Mouse (Mus musculus) megakaryocyte, adult 5-6 weeks (primary cell): ENCODE results near the gene Slc4a8. TPM values are rescaled to one million over a fixed set of nuclear protein-coding genes. Genes with fewer than 3 reads are reported as not detected.

Experiments
- ATAC-seq: 2 replicates; pipeline ENCODE4 v1.8.0; 2016; ENCODE audit warnings: mild to moderate bottlenecking, inconsistent platforms; ENCODE audit not compliant: poor library complexity, severe bottlenecking
- total RNA-seq, 2 experiments: library from RNA; stranded (forward) in 1 of 2; stranded (reverse) in 1 of 2; fragments of 153-499, 151-499 nt in 1 of 2; fragments of 221-1000, 200-1000 nt in 1 of 2; gene quantifications; 2 replicates each; pipeline versions ENCODE4 v1.2.3 to v1.2.4; 2015 to 2017

The Slc4a8 gene
- 0.16 and 4.0 TPM in 2 replicates for total RNA-seq (2015)
- 1.8 and 2.3 TPM in 2 replicates for total RNA-seq (2017)

GRCm38 (mm10) chr15:100761419-100762185 lies at the start of gene Slc4a8:
Slc4a8 (plus strand) TSS chr15:100761747.
- peak; percentile 91 for ATAC-seq

GRCm38 (mm10) chr15:100714470-100714869 lies 47.1 kb upstream of the Slc4a8 start:
- ATAC-seq, result no peak

- no peak for ATAC-seq
Observed at GRCm38 (mm10) chr15:100715399-100715993, 46.1 kb upstream of the Slc4a8 start.

- peak; percentile 86 for ATAC-seq
Observed at GRCm38 (mm10) chr15:100717933-100718332, 43.6 kb upstream of the Slc4a8 start.

- no peak for ATAC-seq
Observed at GRCm38 (mm10) chr15:100718572-100718971, 43.0 kb upstream of the Slc4a8 start.

- peak; percentile 23; the same call in 1 of the 2 replicates for ATAC-seq
Observed at GRCm38 (mm10) chr15:100719217-100719616, 42.3 kb upstream of the Slc4a8 start.

GRCm38 (mm10) chr15:100720066-100720465 lies 41.5 kb upstream of the Slc4a8 start:
- no peak for ATAC-seq

- no peak for ATAC-seq
Observed at GRCm38 (mm10) chr15:100721445-100721844, 40.1 kb upstream of the Slc4a8 start.

- no peak for ATAC-seq
Observed at GRCm38 (mm10) chr15:100722026-100722425, 39.5 kb upstream of the Slc4a8 start.

- no peak for ATAC-seq
Observed at GRCm38 (mm10) chr15:100722564-100722963, 39.0 kb upstream of the Slc4a8 start.

GRCm38 (mm10) chr15:100723505-100723904 lies 38.0 kb upstream of the Slc4a8 start:
- no peak for ATAC-seq

- no peak for ATAC-seq
Observed at GRCm38 (mm10) chr15:100726721-100727120, 34.8 kb upstream of the Slc4a8 start.

- ATAC-seq, result no peak
Observed at GRCm38 (mm10) chr15:100727834-100728233, 33.7 kb upstream of the Slc4a8 start.

- peak; percentile 75 for ATAC-seq
Observed at GRCm38 (mm10) chr15:100728586-100728985, 33.0 kb upstream of the Slc4a8 start.

GRCm38 (mm10) chr15:100729281-100729985 lies 32.1 kb upstream of the Slc4a8 start, which contains the start of gene Galnt6:
Galnt6 (minus strand) TSS chr15:100729376.
- peak; percentile 53 for ATAC-seq

- ATAC-seq, result no peak
Observed at GRCm38 (mm10) chr15:100731081-100731480, 30.5 kb upstream of the Slc4a8 start.

- ATAC-seq, result peak; percentile 39
Observed at GRCm38 (mm10) chr15:100732580-100732979, 29.0 kb upstream of the Slc4a8 start.

- ATAC-seq, result no peak
Observed at GRCm38 (mm10) chr15:100735095-100735952, 26.2 kb upstream of the Slc4a8 start.

GRCm38 (mm10) chr15:100735953-100736300 lies 25.6 kb upstream of the Slc4a8 start:
- peak; percentile 29 for ATAC-seq

GRCm38 (mm10) chr15:100737667-100738066 lies 23.9 kb upstream of the Slc4a8 start:
- peak; percentile 62 for ATAC-seq

- peak; percentile 81 for ATAC-seq
Observed at GRCm38 (mm10) chr15:100738351-100738781, 23.2 kb upstream of the Slc4a8 start.
